Mouse (Mus musculus) heart, adult 2 months (tissue): ENCODE results near the gene Kcnc2.

Experiments
- CTCF ChIP-seq: fragments of 200-600 bp; IDR thresholded peaks from 2 replicates; pipeline ENCODE4 v1.8.1; 2022; ENCODE audit warnings: antibody characterized with exemption, mild to moderate bottlenecking, moderate library complexity
- POLR2A ChIP-seq: fragments of 200-500 bp; IDR thresholded peaks from 2 replicates; pipeline ENCODE4 v1.6.1; 2011; ENCODE audit warnings: mild to moderate bottlenecking, low read depth, low read length, control low read depth; ENCODE audit not compliant: insufficient read depth

DNA sequence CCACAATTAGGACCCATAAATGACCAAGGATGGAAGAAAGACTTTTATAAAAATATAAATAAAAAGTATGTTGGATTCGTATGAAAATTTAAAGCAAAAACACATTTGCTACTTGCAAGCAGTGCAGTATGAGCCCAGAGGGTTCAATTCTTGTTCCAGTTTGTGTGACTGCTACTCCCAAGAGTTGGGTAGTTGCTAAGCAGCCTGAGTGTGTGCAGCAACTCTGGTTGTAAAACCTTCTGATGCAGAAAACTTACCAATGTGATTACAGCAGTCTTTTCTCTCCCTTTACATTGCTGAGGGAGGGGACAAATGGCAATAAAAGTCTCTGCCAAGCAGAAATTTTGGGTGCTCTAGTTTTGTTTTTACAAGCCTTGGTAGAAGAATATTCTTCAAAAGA, 46.9 kb downstream of the Kcnc2 start:
- no peak for TF ChIP-seq CTCF
- no peak for TF ChIP-seq POLR2A
